Mouse (Mus musculus): ENCODE measurements at regions not wholly inside any gene's neighbourhood (a gene's known extent, or its start where the extent isn't known, plus 50 kb on each side); places are given as distances from the start of the nearest gene placed in this dataset.

DNA sequence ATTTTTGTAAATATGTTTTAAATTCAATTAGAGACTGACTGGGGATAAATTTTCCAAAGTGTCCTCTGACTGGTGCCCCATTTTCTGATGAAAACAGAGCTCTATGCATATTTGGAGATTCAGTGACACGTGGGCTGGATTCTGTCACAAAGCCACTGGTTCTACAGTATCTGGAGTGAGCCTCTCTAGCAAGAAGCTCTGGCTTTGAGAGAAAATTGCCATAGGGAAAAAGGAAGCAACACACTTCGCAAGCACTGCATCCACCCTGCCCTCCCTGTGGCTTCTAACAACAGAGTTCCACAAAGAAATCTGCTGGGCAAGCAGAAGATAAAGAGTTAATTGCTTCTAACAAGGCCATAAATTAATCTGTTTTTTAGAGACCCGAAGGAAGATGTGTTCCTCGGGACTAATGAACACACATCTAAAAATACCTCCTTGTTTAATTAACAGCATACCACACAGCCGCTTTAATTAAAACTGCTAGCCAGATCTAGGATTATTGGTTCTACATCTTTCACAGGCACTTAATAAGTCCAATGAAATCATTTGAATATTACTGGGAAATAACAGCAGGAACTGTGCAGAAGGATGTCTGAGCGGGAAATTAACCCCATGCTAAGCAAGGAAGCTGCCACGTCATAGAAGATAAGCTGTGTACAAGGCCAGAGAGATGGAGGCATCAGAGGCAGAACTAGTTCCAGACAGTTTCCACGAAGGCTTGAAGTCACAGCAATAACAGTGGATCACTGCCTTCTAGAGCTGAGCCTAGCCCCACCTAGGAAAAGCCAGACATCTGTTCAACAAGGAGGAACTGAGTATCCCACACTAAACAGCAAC lies 113.7 kb upstream of the Ccdc85a start:
- Histone ChIP-seq H3K27ac (no peak overlapping the region), H3K27me3 (ENCODE audit: insufficient read depth, low read length) (no peaks in the 10 kb centered on the region), H3K9ac (ENCODE audit: low read depth, low read length) (no peak overlapping the region), H3K9me3 (replicated peaks; ENCODE audit: low read length) (no peaks in the 10 kb centered on the region), H3K4me1 (replicated peaks; ENCODE audit: insufficient read depth, low read length) (no peaks in the 10 kb centered on the region), H3K36me3 (ENCODE audit: insufficient read depth, low read length) (no peaks in the 10 kb centered on the region), H3K4me2 (ENCODE audit: low read length) (no peak overlapping the region), H3K4me3 (replicated peaks; ENCODE audit: low read depth, low read length) (no peak overlapping the region)
- TF ChIP-seq CTCF (IDR thresholded peaks at IDR 0.05; ENCODE audit: low read depth): no peak
- DNase-seq (ENCODE audit: low spot score) (no peak), ATAC-seq (replicated peaks; ENCODE audit: low FRiP score, low read depth) (0 out of 2 replicates have a peak, but pooled peaks have one; percentile 21)
- 21% methylated on average over 8 of the region's 8 CpGs for WGBS

DNA sequence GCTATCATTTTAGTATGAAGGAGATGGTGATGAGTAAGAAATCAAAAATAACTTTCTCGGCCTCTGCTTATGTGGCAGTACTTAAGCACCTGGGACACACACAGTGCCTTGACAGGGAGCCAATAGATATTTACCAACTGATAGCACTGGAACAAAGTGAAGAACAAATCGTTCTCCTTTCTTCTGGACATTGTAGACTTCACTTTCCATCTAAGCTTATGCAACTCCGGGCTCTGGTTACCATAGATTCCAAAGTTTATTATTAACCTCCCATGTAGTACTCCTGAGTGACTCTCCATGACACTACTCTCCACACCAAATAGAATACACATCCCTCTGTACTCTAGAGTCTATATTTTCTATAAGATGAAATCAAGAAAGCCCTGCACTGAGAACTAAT lies 110.9 kb upstream of the Ccdc85a start:
- no peak for ATAC-seq (replicated peaks; ENCODE audit: low FRiP score, low read depth)
- H3K36me3 ChIP-seq (ENCODE audit: insufficient read depth, low read length): no peaks in the 10 kb centered on the region
- H3K4me3 ChIP-seq (replicated peaks; ENCODE audit: low read depth, low read length): no peak overlapping the region
- 70% methylated on average over 3 of the region's 3 CpGs for WGBS
- no peak overlapping the region for H3K27ac ChIP-seq
- no peaks in the 10 kb centered on the region for H3K4me1 ChIP-seq (replicated peaks; ENCODE audit: insufficient read depth, low read length)
- no peak for TF ChIP-seq CTCF (IDR thresholded peaks at IDR 0.05; ENCODE audit: low read depth)
- H3K27me3 ChIP-seq (ENCODE audit: insufficient read depth, low read length): no peaks in the 10 kb centered on the region
- no peaks in the 10 kb centered on the region for H3K9me3 ChIP-seq (replicated peaks; ENCODE audit: low read length)
- no peak overlapping the region for H3K4me2 ChIP-seq (ENCODE audit: low read length)
- no peak for DNase-seq (ENCODE audit: low spot score)
- no peak overlapping the region for H3K9ac ChIP-seq (ENCODE audit: low read depth, low read length)

- Histone ChIP-seq H3K4me1 (replicated peaks; ENCODE audit: insufficient read depth, low read length) (no peaks in the 10 kb centered on the region), H3K9me3 (replicated peaks; ENCODE audit: low read length) (no peaks in the 10 kb centered on the region), H3K27ac (no peak overlapping the region), H3K36me3 (ENCODE audit: insufficient read depth, low read length) (no peaks in the 10 kb centered on the region), H3K9ac (ENCODE audit: low read depth, low read length) (no peak overlapping the region), H3K4me3 (replicated peaks; ENCODE audit: low read depth, low read length) (no peak overlapping the region), H3K4me2 (ENCODE audit: low read length) (no peak overlapping the region), H3K27me3 (ENCODE audit: insufficient read depth, low read length) (no peaks in the 10 kb centered on the region)
- no peak for TF ChIP-seq CTCF (IDR thresholded peaks at IDR 0.05; ENCODE audit: low read depth)
- ATAC-seq (replicated peaks; ENCODE audit: low FRiP score, low read depth) (no peak), DNase-seq (ENCODE audit: low spot score) (no peak)
- WGBS: 24% methylated on average over 1 of the region's 1 CpGs
Measured at GRCm38 (mm10) chr11:28693303-28693702, 109.2 kb upstream of the Ccdc85a start.

GRCm38 (mm10) chr11:28692263-28693194 lies 108.4 kb upstream of the Ccdc85a start:
- Histone ChIP-seq H3K4me1 (replicated peaks; ENCODE audit: insufficient read depth, low read length) (no peaks in the 10 kb centered on the region), H3K36me3 (ENCODE audit: insufficient read depth, low read length) (no peaks in the 10 kb centered on the region), H3K4me3 (replicated peaks; ENCODE audit: low read depth, low read length) (no peak overlapping the region), H3K9ac (ENCODE audit: low read depth, low read length) (no peak overlapping the region), H3K27me3 (ENCODE audit: insufficient read depth, low read length) (no peaks in the 10 kb centered on the region), H3K27ac (no peak overlapping the region), H3K4me2 (ENCODE audit: low read length) (no peak overlapping the region), H3K9me3 (replicated peaks; ENCODE audit: low read length) (no peaks in the 10 kb centered on the region)
- 5% methylated on average over 3 of the region's 3 CpGs for WGBS
- peak; percentile 33 for DNase-seq (ENCODE audit: low spot score)
- peak; percentile 54 for ATAC-seq (replicated peaks; ENCODE audit: low FRiP score, low read depth)
- no peak for TF ChIP-seq CTCF (IDR thresholded peaks at IDR 0.05; ENCODE audit: low read depth)

GRCm38 (mm10) chr11:28688436-28688835 lies 104.3 kb upstream of the Ccdc85a start:
- DNase-seq (ENCODE audit: low spot score): no peak
- H3K27ac ChIP-seq: no peak overlapping the region
- no peak for ATAC-seq (replicated peaks; ENCODE audit: low FRiP score, low read depth)
- H3K27me3 ChIP-seq (ENCODE audit: insufficient read depth, low read length): no peaks in the 10 kb centered on the region
- no peaks in the 10 kb centered on the region for H3K4me1 ChIP-seq (replicated peaks; ENCODE audit: insufficient read depth, low read length)
- 64% methylated on average over 1 of the region's 1 CpGs for WGBS
- no peak for TF ChIP-seq CTCF (IDR thresholded peaks at IDR 0.05; ENCODE audit: low read depth)
- H3K36me3 ChIP-seq (ENCODE audit: insufficient read depth, low read length): no peaks in the 10 kb centered on the region
- H3K9me3 ChIP-seq (replicated peaks; ENCODE audit: low read length): no peaks in the 10 kb centered on the region
- no peak overlapping the region for H3K4me2 ChIP-seq (ENCODE audit: low read length)
- no peak overlapping the region for H3K4me3 ChIP-seq (replicated peaks; ENCODE audit: low read depth, low read length)
- H3K9ac ChIP-seq (ENCODE audit: low read depth, low read length): no peak overlapping the region

GRCm38 (mm10) chr11:28685407-28685806 lies 101.3 kb upstream of the Ccdc85a start:
- Histone ChIP-seq H3K27ac (no peak overlapping the region), H3K9me3 (replicated peaks; ENCODE audit: low read length) (no peaks in the 10 kb centered on the region), H3K9ac (ENCODE audit: low read depth, low read length) (no peak overlapping the region), H3K4me1 (replicated peaks; ENCODE audit: insufficient read depth, low read length) (no peaks in the 10 kb centered on the region), H3K27me3 (ENCODE audit: insufficient read depth, low read length) (no peaks in the 10 kb centered on the region), H3K4me3 (replicated peaks; ENCODE audit: low read depth, low read length) (no peak overlapping the region), H3K4me2 (ENCODE audit: low read length) (no peak overlapping the region), H3K36me3 (ENCODE audit: insufficient read depth, low read length) (no peaks in the 10 kb centered on the region)
- DNase-seq (ENCODE audit: low spot score): no peak
- no peak for ATAC-seq (replicated peaks; ENCODE audit: low FRiP score, low read depth)
- no peak for TF ChIP-seq CTCF (IDR thresholded peaks at IDR 0.05; ENCODE audit: low read depth)
